In the genomic region with DNA sequence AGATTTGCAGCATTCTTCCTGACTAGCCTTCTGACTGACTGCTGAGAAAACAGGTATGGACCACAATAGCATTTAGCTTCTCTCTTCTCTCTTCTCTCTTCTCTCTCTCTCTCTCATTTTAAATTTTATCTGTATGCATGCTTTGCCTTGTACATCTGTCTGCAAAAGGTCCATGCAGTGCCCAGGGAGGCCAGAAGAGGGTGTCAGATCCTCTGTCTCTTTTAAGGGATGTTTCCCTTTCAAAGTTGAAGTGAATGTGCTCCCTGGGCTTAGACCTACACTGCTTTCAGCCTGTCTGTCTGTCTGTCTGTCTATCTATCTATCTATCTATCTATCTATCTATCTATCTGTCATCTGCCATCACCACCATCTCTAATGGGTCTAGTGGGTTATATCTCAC, we compare ENCODE assay signal across 8 mouse cellular contexts. TPM values are rescaled to one million over a fixed set of nuclear protein-coding genes. Genes with fewer than 3 reads are reported as not detected.
A peak's percentile ranks its signal among the peaks of the same experiment; 100 is the strongest.
DNase-seq lines count a peak whose midpoint lies in the region; ATAC-seq and TF ChIP-seq lines count a peak whose summit lies in the region.
"Had no signal": no experiment of that assay in that cellular context is flagged by ENCODE, and none has a peak within 500 bp of the region (broad histone marks: within the 10 kb centered on the region; RNA-seq: fewer than 3 reads in every experiment).

No protein-coding gene starts in this region.

- no peak for TF ChIP-seq POLR2A in brain, embryonic 14.5 days (IDR thresholded peaks at IDR 0.05; ENCODE audit: borderline replicate concordance, extremely low read depth, insufficient read depth, insufficient read length, poor library complexity, severe bottlenecking)

- H3K36me3 ChIP-seq in hindbrain, embryonic 11.5 days (ENCODE audit: control insufficient read depth, insufficient read depth, low read length) = no peaks in the 10 kb centered on the region
- no peaks in the 10 kb centered on the region for H3K36me3 ChIP-seq in hindbrain, embryonic 13.5 days
- no peaks in the 10 kb centered on the region for H3K36me3 ChIP-seq in neural tube, embryonic 15.5 days
- H3K36me3 ChIP-seq: lung, embryonic 15.5 days had no signal

- no peaks in the 10 kb centered on the region for H3K9me3 ChIP-seq in hindbrain, embryonic 11.5 days (ENCODE audit: control insufficient read depth, low read length)
- no peaks in the 10 kb centered on the region for H3K9me3 ChIP-seq in hindbrain, embryonic 13.5 days
- H3K9me3 ChIP-seq in neural tube, embryonic 15.5 days (replicated peaks) = no peaks in the 10 kb centered on the region
- H3K9me3 ChIP-seq: lung, embryonic 15.5 days had no signal

- peak; percentile 22 for DNase-seq in hindbrain, embryonic 11.5 days (ENCODE audit: low spot score)
- peak; percentile 29 for DNase-seq in retina, embryonic 14.5 days (ENCODE audit: low spot score)
- no peak for DNase-seq in retina, postnatal 1 day
- DNase-seq in brain, embryonic 14.5 days (ENCODE audit: low read depth) = no peak

- peak; percentile 34; the same call in 1 of the 2 replicates for TF ChIP-seq CTCF in brain, embryonic 14.5 days (IDR thresholded peaks at IDR 0.05; ENCODE audit: borderline replicate concordance, extremely low read depth, insufficient read depth, insufficient read length)

- H3K4me1 ChIP-seq in hindbrain, embryonic 11.5 days (replicated peaks; ENCODE audit: control insufficient read depth, insufficient read depth, low read length) = no peaks in the 10 kb centered on the region
- H3K4me1 ChIP-seq in hindbrain, embryonic 13.5 days (replicated peaks) = no peaks in the 10 kb centered on the region
- no peaks in the 10 kb centered on the region for H3K4me1 ChIP-seq in neural tube, embryonic 15.5 days

- no peak overlapping the region for H3K9ac ChIP-seq in hindbrain, embryonic 11.5 days (ENCODE audit: low read depth, low read length)
- no peak overlapping the region for H3K9ac ChIP-seq in hindbrain, embryonic 13.5 days
- no peak overlapping the region for H3K9ac ChIP-seq in neural tube, embryonic 15.5 days (replicated peaks)
- H3K9ac ChIP-seq: lung, embryonic 15.5 days had no signal

- ATAC-seq in hindbrain, embryonic 11.5 days (ENCODE audit: low FRiP score) = no peak
- no peak for ATAC-seq in hindbrain, embryonic 13.5 days (ENCODE audit: low FRiP score)
- peak; percentile 60 for ATAC-seq in megakaryocyte progenitor cell, adult 5-6 weeks (replicated peaks; ENCODE audit: poor library complexity)
- ATAC-seq in neural tube, embryonic 15.5 days (ENCODE audit: low FRiP score) = no peak

- H3K27me3 ChIP-seq in hindbrain, embryonic 11.5 days (ENCODE audit: control insufficient read depth, insufficient read depth, low read length) = no peaks in the 10 kb centered on the region
- peaks cover 3% of the 10 kb centered on the region; the same call in 1 of the 2 replicates for H3K27me3 ChIP-seq in hindbrain, embryonic 13.5 days
- no peaks in the 10 kb centered on the region for H3K27me3 ChIP-seq in neural tube, embryonic 15.5 days (replicated peaks)
- H3K27me3 ChIP-seq: lung, embryonic 15.5 days had no signal

- no peak overlapping the region for H3K4me2 ChIP-seq in hindbrain, embryonic 11.5 days (replicated peaks; ENCODE audit: low read depth, low read length)
- H3K4me2 ChIP-seq in hindbrain, embryonic 13.5 days = no peak overlapping the region
- H3K4me2 ChIP-seq in neural tube, embryonic 15.5 days = no peak overlapping the region
- H3K4me2 ChIP-seq: lung, embryonic 15.5 days had no signal

- H3K27ac ChIP-seq in hindbrain, embryonic 11.5 days (ENCODE audit: low read depth, low read length) = no peak overlapping the region
- H3K27ac ChIP-seq in hindbrain, embryonic 13.5 days = no peak overlapping the region
- H3K27ac ChIP-seq in neural tube, embryonic 15.5 days (replicated peaks) = no peak overlapping the region
- H3K27ac ChIP-seq: lung, embryonic 15.5 days had no signal

- no peak overlapping the region for H3K4me3 ChIP-seq in hindbrain, embryonic 11.5 days (ENCODE audit: low read depth, low read length)
- H3K4me3 ChIP-seq in hindbrain, embryonic 13.5 days = no peak overlapping the region
- H3K4me3 ChIP-seq in neural tube, embryonic 15.5 days (replicated peaks) = no peak overlapping the region
- H3K4me3 ChIP-seq: lung, embryonic 15.5 days had no signal

RNA-seq across cellular contexts. Expression of gene Trabd2b, which starts 8.9 kb away (rescaled TPM):
- polyA plus RNA-seq in hindbrain, embryonic 11.5 days (2014; fragmentation: Nextera tagmentation; extraction: Ambion mirVana) = 1.6 and 2.0 TPM in 2 replicates
- polyA plus RNA-seq in hindbrain, embryonic 13.5 days (2015; fragmentation: Nextera tagmentation; extraction: Ambion mirVana) = 0.78 and 1.0 TPM in 2 replicates
- polyA plus RNA-seq in brain, embryonic 14.5 days (2012; rRNA removed) = 0.61 and 1.5 TPM in 2 replicates
- not detected in 2 replicates for total RNA-seq in megakaryocyte progenitor cell, adult 5-6 weeks (2015)
- total RNA-seq in megakaryocyte progenitor cell, adult 5-6 weeks (2017) = not detected in 2 replicates
- polyA plus RNA-seq in neural tube, embryonic 15.5 days (2015; fragmentation: Nextera tagmentation; extraction: Ambion mirVana) = 0.56 and 0.75 TPM in 2 replicates

Comparison
In these comparisons a context has a peak if more than half of its experiments do, and no peak if none do; other contexts are left out.
1. DNase-seq: peak in hindbrain, embryonic 11.5 days (single experiment) and retina, embryonic 14.5 days (single experiment); none in retina, postnatal 1 day (single experiment) and brain, embryonic 14.5 days (single experiment).